Mouse (Mus musculus) liver, embryonic 15.5 days (tissue): ENCODE measurements around the gene Zic2. TPM values are rescaled to one million over a fixed set of nuclear protein-coding genes. Genes with fewer than 3 reads are reported as not detected.

Experiments used
- polyA plus RNA-seq: library from polyadenylated mRNA; unstranded; fragments of >200 nt; fragmentation: Nextera tagmentation; extraction: Ambion mirVana; gene quantifications from 2 replicates; pipeline ENCODE4 v1.2.1, GENCODE M21; 2015

The Zic2 gene
- polyA plus RNA-seq, 1 experiment from 2014 or later = not detected

Other genes with a start within 250 kb of the Zic2 start
- gene Gm5089, start 24.3 kb upstream of the Zic2 start, polyA plus RNA-seq = not detected in 2 replicates
- not detected in 2 replicates for gene Zic5, start 9.8 kb upstream of the Zic2 start, polyA plus RNA-seq
- not detected in 2 replicates for gene Gm10837, start 15.2 kb downstream of the Zic2 start, polyA plus RNA-seq
- gene Pcca, start 58.9 kb downstream of the Zic2 start, polyA plus RNA-seq = 13.7 and 15.8 TPM in 2 replicates